Mouse (Mus musculus): ENCODE measurements at regions not wholly inside any gene's neighbourhood (a gene's known extent, or its start where the extent isn't known, plus 50 kb on each side); places are given as distances from the start of the nearest gene placed in this dataset.
"Not testable (repeated sequence)": the region's sequence is repeated elsewhere in the genome, so short reads cannot be mapped to it uniquely, and the experiment has no call there.

DNA sequence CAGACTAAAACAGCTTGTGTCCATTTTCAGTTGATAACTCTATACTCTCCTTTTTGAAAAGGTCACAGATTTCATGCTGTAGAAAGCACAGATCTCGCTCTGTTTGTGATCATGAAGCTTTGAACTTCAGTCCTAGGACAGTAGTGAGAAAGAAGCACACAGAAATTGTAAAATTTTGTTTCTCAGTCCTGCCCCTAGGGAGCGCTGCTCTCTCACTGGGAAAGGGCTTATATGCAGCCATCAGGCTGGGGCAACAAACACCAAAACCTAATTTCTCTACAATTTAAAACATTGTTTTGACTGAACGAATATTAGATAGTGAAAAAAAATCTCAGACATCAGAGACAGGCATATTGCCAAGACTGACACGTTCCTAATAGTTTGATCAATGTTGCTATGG is 838.9 kb upstream of the Olfr1507 start:
- TF ChIP-seq CTCF, EP300 (IDR thresholded peaks at IDR 0.05; ENCODE audit: low read depth): not testable (repeated sequence)
